17 mouse cellular contexts compared by ENCODE assay signal in the genomic region with DNA sequence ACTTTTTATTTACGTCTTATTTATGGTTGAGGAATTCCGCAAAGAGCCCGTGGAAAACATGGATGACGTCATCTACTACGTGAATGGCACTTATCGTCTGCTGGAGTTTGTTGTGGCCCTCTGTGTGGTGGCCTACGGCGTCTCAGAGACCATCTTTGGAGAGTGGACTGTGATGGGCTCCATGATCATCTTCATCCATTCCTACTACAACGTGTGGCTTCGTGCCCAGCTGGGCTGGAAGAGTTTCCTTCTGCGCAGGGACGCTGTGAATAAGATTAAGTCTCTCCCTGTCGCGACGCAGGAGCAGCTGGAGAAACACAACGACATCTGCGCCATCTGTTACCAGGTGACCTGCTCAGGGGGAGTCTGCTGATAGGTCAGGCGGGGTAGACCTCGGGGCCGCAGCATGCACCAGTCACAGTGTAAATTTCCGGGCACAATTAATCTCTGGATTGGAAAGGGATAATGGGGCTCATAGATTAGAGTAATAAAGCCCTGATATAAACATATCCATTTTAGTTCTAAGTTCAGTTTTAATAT.
"Had no signal": no experiment of that assay in that cellular context is flagged by ENCODE, and none has a peak within 500 bp of the region (broad histone marks: within the 10 kb centered on the region; RNA-seq: fewer than 3 reads in every experiment).

No protein-coding gene starts in this region.

- H3K4me3 ChIP-seq: kidney, embryonic 15.5 days; limb, embryonic 12.5 days; limb, embryonic 15.5 days; midbrain, embryonic 10.5 days had no signal

- ATAC-seq: liver, postnatal 0 days; lung, postnatal 0 days had no signal

- DNase-seq: kidney, adult 11 months; kidney, adult 8-10 months; kidney, postnatal 10 days; kidney, postnatal 4 days; left cerebral cortex, postnatal 4 days; liver, postnatal 0 days; lung, embryonic 14.5 days; midbrain, embryonic 14.5 days; thymus, adult 18-20 months had no signal

- H3K9ac ChIP-seq: kidney, embryonic 15.5 days; limb, embryonic 12.5 days; limb, embryonic 15.5 days; liver, embryonic 14.5 days; liver, postnatal 0 days; lung, embryonic 14.5 days had no signal

- H3K4me1 ChIP-seq: kidney, embryonic 15.5 days; limb, embryonic 12.5 days; midbrain, embryonic 10.5 days had no signal

- H3K27ac ChIP-seq: kidney, embryonic 15.5 days; limb, embryonic 12.5 days; liver, embryonic 14.5 days; macrophage; midbrain, embryonic 10.5 days had no signal

- H3K4me2 ChIP-seq: kidney, embryonic 15.5 days; limb, embryonic 12.5 days; limb, embryonic 15.5 days; liver, embryonic 11.5 days; lung, embryonic 14.5 days had no signal

- H3K27me3 ChIP-seq: kidney, embryonic 15.5 days; limb, embryonic 12.5 days; limb, embryonic 15.5 days had no signal

- H3K9me3 ChIP-seq: kidney, embryonic 15.5 days; limb, embryonic 12.5 days; limb, embryonic 15.5 days; midbrain, embryonic 10.5 days had no signal
